Mouse (Mus musculus) mouse trophoblast stem cell (cell line): ENCODE results near the gene Gsx1.

Experiments
- in situ Hi-C, 2 experiments: fragments of 300-500 bp; cut with MseI, MboI; formaldehyde crosslinking; loops; 2 replicates in 1 of 2; 3 replicates in 1 of 2; pipeline ENCODE4 v1.15.1; 2025

Gene Gsx1

DNA sequence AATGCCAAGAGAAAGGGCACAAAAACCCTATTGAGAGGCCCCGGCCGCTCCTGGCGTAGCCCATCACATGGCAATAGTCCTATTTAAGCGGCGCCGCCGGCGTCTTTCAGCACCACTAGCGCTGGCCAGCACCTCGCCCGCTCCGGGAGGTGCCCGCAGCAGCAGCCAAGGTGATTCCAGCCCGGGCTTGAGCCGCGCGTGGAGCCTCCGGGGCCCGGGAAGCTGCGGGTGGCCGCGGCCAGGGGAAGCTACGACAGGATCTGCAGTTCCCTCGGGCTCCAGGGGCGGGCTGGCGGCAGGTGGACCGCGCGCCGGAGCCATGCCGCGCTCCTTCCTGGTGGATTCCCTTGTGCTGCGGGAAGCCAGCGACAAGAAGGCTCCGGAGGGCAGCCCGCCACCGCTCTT is at the start of gene Gsx1:
Gene Gsx1 (plus strand): TSS at position 126 of the 405 bp plus-strand sequence.
- in situ Hi-C loops = no loop called here

DNA sequence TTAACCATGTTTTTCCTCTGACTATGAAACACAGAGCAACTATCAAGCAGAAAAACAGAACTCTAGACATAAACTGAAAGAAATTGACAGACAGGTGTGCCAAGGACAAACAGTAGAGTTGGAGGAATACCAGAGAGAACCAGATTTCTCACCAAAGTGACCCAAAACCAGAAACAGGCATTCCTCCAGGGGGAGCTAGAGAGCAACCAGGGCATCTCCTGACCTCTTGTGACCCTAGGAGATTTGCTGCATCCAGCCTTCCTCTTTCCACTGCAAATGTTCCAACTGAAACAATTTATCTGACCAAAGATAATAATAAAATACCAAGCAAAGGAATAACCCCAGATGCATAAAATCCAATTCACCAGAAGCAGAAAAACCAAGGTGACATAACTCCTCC is 41.2 kb upstream of the Gsx1 start:
- in situ Hi-C loops = no loop called here

DNA sequence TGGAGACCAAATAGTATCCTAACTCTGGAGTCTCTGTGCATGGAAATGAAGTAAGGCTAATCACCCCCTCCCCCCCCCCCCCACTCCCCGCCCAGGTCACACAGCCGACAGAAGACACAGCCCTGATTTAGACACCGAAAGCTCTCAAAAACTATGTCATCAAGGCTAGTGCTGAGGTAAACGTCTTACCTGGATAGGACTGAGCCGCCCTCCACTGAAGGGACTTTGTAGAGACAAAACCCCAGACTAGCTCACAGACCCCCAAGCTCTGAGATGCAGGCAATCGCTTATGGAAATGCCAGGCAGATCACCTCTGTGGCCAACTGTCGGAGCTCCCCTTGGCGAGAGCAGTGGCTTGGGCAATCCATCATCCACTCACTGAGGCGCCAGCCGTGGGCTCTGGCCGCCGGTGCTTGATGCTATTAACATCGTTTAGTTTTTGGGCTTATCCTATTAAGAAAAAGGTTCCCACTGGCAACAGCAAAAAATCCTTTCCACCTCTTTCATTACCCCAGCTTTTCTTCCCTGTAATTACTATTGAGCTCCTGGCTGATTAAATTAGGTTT is 33.6 kb upstream of the Gsx1 start:
- in situ Hi-C loops = no loop called here

DNA sequence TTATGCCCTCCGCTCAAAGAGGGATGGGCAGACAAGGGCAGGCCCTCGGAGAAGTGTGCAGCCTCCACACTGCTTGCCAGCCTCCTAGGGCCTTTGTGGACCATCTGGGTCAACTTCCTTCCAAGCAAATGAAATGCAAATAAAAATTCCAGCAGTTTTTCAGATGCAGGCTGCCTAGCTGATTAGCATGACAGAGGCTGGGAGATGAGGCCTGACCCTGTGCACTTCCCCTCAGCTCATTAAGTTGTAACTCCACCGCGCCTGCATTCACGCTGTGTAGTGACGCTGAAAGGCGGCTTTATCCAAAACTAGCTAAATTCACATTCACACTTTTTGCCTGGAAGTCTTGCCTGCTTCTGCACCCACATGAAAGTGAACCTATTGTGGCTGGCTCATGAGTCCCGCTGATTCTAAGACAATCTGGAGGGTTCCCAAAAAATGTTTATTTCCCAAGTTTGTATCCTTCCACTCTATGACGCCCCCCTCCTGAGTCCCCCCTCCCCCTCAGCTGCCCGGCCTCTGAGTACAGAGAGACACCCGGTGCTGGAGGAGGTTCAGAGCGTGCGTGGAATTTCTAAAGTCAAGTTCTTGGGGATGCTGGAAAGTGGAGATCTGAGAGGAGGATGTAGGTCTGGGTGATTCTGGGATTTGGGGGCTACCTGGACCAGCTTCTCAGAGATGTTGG is 32.9 kb upstream of the Gsx1 start:
- in situ Hi-C loops = no loop called here

DNA sequence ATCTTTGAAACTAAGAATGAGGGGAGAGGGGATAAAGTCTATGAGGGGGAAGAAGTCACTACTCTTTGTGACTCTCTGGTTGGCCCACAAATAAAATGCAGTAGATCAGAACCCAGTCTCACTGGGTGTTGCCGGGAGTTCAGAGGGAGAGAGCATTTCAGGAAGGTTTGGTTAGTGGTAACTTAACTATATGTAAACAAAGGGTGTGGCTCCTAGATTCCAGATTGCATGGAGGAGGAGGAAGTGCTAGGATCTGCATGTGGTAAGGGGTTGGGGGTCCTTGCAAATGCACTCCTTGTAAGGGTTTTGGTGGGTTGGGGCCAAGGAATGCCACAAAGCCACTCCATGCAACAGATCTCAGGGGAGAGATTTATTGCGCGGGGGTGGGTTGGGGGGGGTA is 32.1 kb upstream of the Gsx1 start:
- in situ Hi-C loops = no loop called here

DNA sequence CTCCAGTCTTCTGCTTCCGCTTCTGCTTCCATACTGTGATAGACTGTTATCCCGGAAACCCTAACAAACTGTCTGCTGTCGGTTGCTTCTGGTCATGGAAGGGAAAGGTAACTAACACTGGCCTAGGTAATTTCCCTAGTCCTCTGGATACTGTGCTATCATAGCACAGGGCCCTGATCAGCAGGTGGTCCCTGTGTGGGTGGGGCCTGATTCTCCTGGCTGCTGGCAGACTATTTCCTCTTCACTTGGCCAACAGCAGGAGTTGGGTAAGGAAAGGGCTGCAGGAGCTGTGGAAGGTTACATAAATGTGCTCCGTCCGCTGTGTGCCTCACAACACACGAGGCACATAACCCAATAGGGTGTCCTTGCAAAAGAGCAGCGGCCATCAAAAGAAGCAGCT is 31.1 kb upstream of the Gsx1 start:
- in situ Hi-C loops = no loop called here

DNA sequence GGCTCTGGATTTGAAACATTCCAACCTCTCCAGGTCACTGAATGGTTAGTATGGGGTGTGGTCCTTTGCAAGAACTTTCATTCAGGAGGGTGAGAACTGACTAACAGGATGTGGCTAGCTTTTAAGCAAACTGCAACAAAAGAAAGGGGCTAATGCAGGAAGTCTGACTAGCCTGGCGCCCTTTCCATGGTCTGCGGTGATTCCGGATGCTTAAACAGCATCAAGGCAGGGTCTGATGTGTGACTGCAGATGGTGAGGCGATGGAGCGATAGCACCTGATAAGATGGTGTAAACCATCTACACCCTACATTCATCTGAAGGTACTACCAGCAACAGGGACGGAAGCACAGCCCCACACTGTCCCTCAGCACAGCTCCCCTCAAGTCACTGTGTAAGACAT is 29.2 kb upstream of the Gsx1 start:
- in situ Hi-C loops = no loop called here

DNA sequence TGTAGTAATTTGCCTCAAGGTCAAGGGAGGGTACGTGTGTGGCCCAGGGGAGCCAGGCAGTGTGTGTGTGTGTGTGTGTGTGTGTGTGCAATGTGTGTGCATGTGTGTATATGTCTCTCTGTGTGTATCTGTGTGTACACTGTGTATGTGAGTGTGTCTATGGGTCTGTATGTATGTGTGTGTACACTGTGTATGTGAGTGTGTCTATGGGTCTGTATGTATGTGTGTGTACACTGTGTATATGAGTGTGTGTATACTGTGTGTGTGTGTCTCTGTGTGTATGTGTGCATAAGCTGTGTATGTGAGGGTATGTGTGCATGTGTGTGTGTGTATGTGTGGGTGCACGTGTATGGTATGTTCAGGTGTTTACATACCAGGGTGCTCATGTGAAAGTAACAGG is 28.7 kb upstream of the Gsx1 start:
- in situ Hi-C loops = no loop called here

DNA sequence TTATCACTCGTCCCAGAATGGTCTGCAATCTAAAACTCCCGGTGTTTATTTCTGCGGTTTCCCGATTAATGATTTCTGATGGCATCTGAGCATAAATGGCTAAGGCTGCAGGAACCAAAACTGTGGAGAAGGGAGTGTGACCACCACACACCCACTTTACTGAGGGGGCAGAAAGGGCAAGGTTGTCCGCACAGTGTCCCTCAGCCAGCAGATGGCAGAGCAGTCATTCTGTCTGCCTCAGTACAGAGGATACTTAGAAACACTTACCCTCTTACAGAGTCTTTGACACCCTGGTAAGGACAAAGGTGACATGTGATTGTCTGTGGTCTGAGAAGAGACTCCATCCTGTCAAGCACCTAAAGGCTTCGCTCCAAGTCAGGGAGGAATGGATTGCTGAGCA is 23.4 kb upstream of the Gsx1 start:
- in situ Hi-C loops = no loop called here

DNA sequence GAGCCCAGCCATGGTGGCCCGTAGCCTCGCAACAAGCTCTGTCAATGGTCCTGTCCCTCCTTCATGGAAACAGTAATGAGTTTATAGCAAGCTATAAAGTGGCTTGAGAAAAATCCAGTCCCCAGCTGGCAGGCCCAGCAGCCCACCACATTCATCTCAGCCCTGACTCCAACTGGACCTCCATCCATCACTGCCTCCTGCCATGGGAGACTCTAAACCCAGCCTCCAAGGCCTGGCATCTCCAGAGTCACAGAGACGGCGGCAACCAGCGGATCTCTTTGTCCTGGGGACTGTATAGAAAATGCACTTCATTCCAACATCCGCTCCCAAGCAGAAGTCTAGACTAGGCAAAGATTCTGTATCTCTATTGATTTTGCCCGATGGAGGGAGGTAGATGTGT is 18.4 kb upstream of the Gsx1 start:
- in situ Hi-C loops = no loop called here

DNA sequence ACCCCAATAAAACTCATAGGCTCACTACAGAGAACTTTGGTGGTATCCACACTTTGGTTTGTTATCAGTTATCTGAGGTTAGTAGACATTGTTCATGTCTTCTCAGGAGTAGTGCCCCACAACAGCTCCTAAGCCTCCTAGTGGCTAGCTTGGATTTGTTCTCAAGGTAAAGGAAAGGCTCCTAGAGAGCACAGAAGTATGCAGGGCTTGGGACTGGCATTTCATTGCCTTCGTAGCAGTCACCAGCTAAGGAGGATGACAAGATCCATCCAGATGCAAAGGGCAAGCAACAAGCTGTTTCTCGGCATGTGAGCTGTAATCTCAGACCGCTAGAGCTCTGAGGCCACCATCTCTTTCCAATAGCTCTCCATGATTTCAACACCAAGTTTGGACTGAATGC is 14.4 kb upstream of the Gsx1 start:
- in situ Hi-C loops = no loop called here

DNA sequence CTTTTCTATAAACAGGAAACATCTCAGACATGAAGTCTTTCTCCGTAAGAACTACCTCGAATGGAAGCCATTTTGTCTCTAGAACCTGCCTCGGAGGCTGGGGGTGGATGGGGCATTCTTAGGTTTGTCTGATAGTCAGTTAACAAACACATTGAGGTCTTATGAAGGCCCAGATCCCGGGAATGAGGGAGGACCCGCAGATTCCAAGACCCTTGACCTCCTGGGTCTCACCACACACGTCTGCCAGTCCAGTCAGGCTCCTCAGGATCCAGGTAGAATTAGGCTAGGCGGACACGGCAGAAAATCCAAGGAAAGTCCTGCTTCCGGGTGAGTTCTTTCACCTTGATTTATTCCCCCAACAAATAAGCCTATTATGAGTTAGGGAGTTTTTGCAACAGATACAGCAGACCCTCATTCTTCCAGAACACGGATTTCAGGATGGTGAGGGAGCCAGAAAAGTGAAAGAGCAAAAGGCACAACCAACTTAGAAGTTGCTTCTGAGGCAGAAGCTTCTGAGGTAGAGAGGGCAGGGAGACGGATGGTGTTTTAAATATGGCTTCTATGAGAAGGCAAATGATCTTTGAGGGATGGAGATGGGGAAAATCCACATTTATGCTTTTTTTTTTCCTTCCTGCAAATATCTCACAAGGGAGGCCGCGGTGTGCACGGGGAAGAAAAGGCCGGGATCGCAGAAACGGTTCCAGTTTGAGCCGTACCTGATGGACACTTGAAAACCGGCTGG is 3.2 kb upstream of the Gsx1 start:
- in situ Hi-C loops = no loop called here

DNA sequence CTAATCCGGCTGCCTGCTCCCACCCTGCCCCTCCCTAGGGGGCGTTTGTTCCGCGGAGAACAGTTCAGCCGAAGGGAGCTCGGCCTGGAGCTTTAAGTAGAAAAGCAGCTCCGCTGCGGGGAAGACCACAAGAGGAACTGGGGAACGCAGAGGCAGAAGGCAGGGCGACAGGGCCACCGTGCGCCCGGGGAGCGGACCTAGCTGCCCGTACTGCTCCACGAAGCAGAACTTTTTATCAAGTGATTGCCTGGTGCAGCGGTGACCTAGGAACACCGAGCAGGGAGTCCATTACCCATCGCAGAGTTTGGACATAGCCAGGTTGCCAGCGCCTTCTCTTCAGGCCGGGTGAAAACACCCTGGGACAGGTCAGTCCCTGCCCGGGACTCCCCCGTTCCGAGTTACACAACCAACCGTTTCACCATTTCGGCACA is 2.5 kb upstream of the Gsx1 start:
- in situ Hi-C loops = no loop called here

DNA sequence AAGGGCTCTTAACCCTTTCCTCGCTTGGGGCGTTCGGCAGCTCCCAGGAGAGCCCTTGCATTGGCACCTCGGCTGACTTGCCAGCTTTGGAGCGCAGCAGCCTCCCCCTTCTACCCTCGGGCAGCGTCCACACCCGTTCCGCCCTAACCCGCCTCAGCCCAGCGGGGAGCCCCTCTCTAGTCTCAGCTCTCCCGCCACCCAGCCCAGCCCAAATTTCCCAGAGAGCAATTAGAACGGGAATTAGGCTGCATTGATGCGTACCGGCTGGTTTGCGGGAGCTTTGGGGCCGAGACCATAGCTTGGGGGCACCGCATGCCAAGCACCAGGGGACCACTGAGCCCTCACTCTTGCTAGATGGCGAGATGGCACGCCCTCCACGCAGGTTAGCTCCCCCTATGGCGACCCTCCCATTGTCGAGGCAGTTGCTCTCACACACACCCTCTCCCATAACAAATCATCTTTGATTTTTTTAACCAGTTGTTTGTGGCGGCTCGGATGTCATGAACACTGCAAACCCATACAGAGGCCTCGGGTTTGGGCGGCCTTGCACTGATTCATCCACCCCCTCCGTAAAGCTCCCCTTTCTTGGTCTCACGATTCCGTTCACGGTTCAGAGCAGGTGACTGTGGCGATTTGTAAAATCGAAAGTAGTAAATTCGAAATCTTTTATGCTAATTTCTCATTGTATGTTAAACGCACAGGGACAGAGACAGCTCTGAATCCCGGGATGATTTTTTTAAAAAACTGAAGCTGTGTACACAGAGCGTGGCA is 1.5 kb upstream of the Gsx1 start:
- in situ Hi-C loops = no loop called here

DNA sequence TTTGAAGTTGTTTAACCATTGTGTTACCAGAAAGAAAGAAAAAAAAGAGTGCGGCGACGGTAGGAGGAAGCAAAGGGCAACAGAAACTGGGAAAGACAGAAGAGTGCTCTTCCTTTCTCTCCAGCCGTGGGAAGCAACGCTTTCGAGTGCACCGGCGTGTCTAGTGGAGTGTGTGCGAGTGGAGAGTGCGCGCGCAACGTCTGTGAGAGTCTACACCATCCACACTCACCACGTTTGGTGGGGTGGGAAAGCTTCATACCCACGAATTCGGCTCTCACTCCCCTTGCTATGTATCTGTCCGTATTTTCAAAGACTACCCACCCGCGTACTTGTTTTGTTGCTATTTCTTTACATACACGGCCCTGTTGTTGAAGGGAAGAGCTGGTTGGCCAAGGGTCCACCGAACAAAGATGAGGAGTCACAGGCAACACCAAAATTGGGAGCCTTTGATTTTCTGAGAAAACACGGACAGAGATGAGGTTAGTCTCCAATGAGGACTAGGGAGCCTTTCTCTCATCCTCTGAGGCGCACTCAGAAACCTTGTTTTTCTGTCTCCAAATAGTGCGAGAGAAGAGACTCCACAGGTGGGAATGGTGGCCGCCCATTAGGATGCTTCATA is 835 bp upstream of the Gsx1 start:
- in situ Hi-C loops = no loop called here

DNA sequence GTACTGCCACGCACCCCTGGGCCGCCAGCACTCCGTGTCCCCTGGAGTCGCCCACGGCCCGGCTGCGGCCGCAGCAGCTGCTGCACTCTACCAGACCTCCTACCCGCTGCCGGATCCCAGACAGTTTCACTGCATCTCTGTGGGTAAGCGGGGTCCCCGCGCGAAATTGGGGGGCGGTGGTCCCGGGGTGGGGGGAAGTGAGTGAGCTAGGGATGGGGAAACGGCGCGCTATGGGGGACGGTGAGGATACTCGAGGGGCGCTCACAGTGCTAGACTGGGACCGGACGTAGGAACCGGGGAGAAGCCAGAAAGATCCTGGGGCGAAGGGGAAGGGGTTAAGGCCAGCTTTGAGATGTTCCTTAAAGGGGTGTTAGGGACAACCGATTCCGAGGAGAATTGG is 660 bp downstream of the Gsx1 start:
- in situ Hi-C loops = no loop called here

DNA sequence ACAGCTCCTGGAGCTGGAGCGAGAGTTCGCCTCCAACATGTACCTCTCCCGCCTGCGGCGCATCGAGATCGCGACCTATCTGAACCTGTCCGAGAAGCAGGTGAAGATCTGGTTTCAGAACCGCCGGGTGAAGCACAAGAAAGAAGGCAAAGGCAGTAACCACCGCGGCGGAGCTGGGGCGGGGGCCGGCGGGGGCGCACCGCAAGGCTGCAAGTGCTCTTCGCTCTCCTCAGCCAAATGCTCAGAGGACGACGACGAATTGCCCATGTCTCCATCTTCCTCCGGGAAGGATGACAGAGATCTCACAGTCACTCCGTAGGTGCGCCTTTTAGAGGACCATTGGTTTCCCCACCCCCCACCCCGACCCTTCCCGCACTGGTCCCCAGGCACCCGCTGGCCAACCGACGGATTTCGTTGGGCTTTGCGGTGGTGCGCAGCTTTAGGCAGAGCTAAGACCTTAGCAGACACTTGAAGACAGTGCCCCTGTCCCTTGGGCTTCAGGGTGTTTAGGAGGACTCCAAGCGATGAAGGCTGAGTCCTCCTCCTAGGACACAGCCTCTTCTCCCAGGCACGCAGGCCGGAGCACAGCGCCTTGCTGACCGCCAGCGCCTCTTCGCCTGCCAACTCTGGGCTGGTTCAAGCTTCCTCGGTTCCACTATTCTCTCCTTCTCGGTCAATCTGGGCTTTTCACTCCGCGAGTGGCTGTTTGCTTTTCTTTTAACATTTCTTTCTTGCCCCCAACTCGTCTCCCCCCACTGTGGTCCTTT is 1.5 kb downstream of the Gsx1 start:
- in situ Hi-C loops = no loop called here

DNA sequence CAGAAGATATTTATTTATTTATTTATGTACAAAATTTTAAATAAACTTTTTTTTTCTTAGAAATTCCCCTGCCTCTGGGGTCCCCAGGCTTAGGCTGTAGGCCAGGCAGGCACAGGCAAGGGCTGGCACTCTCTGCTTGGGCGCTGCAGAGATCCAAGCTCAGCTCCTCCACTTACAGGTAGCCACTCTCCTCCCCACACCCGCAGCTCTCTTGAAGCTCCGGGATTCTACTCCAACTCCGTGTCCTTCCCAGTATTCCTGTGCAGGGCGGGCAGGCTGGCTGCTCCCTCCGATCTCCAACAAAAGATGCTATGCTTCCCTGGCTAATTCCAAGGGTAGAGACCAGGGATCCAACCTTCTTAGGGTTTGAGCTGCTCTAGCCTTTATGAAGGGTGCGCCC is 2.4 kb downstream of the Gsx1 start:
- in situ Hi-C loops = no loop called here

DNA sequence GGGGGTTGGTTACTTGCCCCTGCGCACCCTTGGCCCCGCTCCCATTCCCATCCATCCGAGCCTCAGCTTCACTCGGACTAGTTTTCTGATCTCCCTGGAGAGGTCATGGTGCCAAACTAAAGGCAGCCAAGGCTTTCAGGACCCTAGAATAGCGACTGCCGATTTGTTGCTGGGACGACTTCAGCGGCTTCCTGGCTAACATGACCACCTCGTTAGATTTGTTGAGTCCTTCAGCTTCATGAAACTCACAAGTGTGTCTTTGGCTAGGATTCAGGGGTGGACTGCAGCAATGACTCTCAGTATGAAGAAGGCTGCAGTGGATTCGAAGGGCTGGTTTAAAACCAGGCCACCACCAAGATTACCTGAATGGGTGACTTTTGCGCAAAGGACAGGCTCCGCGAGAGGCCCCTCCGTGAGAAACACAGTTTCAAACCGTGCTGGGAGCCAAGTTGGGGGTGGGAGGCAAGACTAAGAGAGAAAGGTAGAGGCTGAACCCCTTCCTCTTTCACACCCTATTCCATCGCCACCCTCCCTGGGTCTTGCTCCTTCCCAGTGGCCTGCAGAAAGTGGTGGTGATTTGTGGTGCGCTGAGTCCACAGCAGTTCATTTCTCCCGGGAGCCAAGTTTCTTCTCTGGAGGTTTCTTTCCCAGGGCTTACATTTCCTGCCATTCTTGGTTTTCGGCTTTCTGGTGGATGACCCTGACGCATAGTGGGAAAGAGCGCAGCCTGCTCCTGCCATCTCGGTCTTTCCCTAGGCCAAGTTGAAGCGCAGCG is 3.5 kb downstream of the Gsx1 start:
- in situ Hi-C loops = no loop called here

DNA sequence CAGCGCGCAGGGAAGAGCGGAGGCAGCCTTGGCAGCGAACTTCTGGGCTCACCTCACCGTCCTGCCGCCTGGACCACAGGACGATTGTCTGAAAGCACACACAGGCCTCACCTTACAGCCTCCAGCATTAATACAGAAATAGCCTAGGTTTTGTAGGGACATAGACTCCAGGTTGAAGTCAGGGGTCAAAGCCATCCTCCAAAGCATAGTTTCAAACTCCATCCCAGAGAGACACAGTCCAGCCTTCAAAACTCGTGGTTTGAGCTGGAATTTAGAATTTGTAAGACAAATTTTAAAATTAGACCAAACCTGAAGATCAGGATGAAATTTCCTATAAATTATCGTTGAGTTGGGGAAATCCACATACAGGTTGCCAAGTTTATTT is 4.1 kb downstream of the Gsx1 start:
- in situ Hi-C loops = no loop called here

DNA sequence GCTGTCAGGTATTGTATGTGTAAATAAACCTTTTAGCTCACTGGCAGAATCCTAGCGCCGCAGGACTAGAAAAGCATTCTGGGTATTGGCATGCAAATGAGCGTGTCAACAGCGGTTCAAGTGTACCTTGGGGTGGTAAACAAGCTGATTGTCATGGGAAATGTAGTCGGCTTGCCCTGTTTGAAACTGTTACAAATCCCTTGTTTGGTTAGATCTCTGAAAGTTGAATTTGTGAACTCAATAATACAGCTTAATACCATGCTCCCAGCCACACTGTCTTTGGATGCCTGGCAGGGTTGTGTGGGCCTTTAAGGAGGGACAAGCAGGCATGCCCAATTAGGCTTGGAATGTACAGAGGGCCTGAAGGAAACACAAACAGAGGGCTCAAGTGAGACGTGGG is 16.4 kb downstream of the Gsx1 start:
- in situ Hi-C loops = no loop called here
